Mouse (Mus musculus) hindbrain, embryonic 13.5 days (tissue): ENCODE data around the gene Kank1. TPM values are rescaled to one million over a fixed set of nuclear protein-coding genes. Genes with fewer than 3 reads are reported as not detected.

Experiments used
- ATAC-seq: fragments of 200-750 bp; cut with Nextera tagmentation; 2 replicates; pipeline ENCODE4 v1.8.0; 2017; ENCODE audit warnings: moderate TSS enrichment; ENCODE audit not compliant: low FRiP score
- H3K27ac ChIP-seq: fragments of 300-500 bp; sonication (generic); 2 replicates; pipeline ENCODE4 v1.5.1; 2015; ENCODE audit warnings: inconsistent platforms, mild to moderate bottlenecking, moderate library complexity
- H3K27me3 ChIP-seq: fragments of 300-500 bp; sonication (generic); 2 replicates; pipeline ENCODE4 v1.6.1; 2015; ENCODE audit warnings: mild to moderate bottlenecking, inconsistent platforms
- H3K36me3 ChIP-seq: fragments of 300-500 bp; sonication (generic); 2 replicates; pipeline ENCODE4 v1.6.1; 2015; ENCODE audit warnings: mild to moderate bottlenecking, inconsistent platforms
- H3K4me1 ChIP-seq: fragments of 300-500 bp; sonication (generic); replicated peaks from 2 replicates; pipeline ENCODE4 v1.6.1; 2015; ENCODE audit warnings: inconsistent platforms
- H3K4me2 ChIP-seq: fragments of 300-500 bp; sonication (generic); 2 replicates; pipeline ENCODE4 v1.6.1; 2015; ENCODE audit warnings: inconsistent platforms, mild to moderate bottlenecking, moderate library complexity
- H3K4me3 ChIP-seq: fragments of 300-500 bp; sonication (generic); 2 replicates; pipeline ENCODE4 v1.5.1; 2015; ENCODE audit warnings: mild to moderate bottlenecking, inconsistent platforms
- H3K9ac ChIP-seq: fragments of 300-500 bp; sonication (generic); 2 replicates; pipeline ENCODE4 v1.6.1; 2015; ENCODE audit warnings: mild to moderate bottlenecking, inconsistent platforms
- H3K9me3 ChIP-seq: fragments of 300-500 bp; sonication (generic); 2 replicates; pipeline ENCODE4 v1.6.1; 2016; ENCODE audit warnings: inconsistent platforms
- WGBS: fragments of 180-500 bp; shearing (Covaris S2); methylation state at CpG from one replicate; pipeline ENCODE4 v1.1.7; 2015; 5-methylcytosine and 5-hydroxymethylcytosine counted together
- polyA plus RNA-seq: library from polyadenylated mRNA; unstranded; fragments of >200 nt; fragmentation: Nextera tagmentation; extraction: Ambion mirVana; gene quantifications from 2 replicates; pipeline ENCODE4 v1.2.1, GENCODE M21; 2015

The Kank1 gene
- polyA plus RNA-seq, 1 experiment from 2014 or later: 10.2 TPM

DNA sequence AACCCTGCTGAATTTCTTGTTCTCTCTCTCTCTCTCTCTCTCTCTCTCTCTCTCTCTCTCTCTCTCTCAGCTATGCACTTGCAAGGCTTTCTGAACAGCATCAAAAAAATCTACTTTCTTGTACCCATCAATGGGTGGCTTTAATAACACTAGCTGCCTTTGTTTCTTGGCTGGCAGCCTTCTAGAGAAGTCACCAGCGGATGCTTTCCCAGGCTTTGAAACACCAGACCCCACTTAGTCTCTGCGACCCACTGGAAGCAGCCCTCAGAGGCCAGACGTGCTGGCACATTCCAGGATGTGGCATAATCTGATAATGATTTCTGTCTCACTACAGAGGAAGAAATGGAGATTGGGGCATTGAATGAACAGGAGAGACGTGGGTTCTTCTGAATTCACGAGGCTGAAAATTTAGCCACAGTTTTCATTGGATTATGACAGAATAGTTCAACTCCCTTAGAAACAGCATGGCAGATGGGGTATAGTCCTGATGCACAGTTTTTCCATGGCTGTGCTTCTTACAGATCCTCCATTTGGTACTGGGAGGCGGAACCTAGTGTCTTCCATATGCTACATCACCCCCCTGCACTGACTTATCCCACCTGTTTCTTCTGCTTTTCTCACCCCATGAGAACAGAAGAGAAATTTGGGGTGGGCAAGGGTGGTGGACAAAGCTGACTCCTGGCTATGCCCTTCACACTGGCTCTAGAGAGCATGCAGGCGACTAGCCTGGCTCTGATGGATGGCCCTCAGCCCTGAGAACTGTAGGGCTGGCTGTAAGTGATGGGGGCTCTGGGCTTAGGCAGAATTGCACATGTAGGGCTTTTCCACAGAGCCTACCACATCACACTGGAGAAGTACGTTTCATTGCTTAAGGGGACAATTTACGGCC is 88.6 kb downstream of the Kank1 start:
- ATAC-seq: no peak
- H3K4me3 ChIP-seq: no peak overlapping the region
- H3K27ac ChIP-seq: 0 out of 2 replicates have a peak overlapping the region, but pooled peaks have one; percentile 30

DNA sequence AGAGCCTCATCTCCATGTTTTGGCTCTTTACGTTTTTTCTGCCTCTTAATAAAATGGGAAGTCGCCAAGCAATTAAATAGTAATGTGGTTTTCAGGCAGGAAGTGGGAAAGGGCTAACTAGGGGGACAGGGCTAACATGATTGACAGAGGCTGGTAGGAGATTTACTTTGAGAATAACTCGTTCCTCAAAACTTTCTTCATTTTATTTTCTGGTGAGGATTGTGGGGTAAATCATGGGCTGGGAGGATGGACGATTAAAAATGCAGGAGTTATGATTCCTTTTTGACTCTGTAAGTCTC is 89.2 kb downstream of the Kank1 start:
- Histone ChIP-seq H3K4me2 (no peak overlapping the region), H3K27ac (no peak overlapping the region), H3K9ac (no peak overlapping the region), H3K36me3 (no peaks in the 10 kb centered on the region), H3K4me3 (no peak overlapping the region), H3K27me3 (no peaks in the 10 kb centered on the region), H3K9me3 (no peaks in the 10 kb centered on the region), H3K4me1 (peaks cover 8% of the 10 kb centered on the region)
- ATAC-seq: no peak
- 83% methylated on average over 4 of the region's 4 CpGs for WGBS

More for the DNA sequence above, 88.6 kb downstream of the Kank1 start:
- peaks cover 8% of the 10 kb centered on the region for H3K4me1 ChIP-seq
- H3K27me3 ChIP-seq: no peaks in the 10 kb centered on the region
- no peak overlapping the region for H3K9ac ChIP-seq
- no peaks in the 10 kb centered on the region for H3K9me3 ChIP-seq
- H3K4me2 ChIP-seq: no peak overlapping the region
- H3K36me3 ChIP-seq: no peaks in the 10 kb centered on the region
- 68% methylated on average over 9 of the region's 9 CpGs for WGBS

DNA sequence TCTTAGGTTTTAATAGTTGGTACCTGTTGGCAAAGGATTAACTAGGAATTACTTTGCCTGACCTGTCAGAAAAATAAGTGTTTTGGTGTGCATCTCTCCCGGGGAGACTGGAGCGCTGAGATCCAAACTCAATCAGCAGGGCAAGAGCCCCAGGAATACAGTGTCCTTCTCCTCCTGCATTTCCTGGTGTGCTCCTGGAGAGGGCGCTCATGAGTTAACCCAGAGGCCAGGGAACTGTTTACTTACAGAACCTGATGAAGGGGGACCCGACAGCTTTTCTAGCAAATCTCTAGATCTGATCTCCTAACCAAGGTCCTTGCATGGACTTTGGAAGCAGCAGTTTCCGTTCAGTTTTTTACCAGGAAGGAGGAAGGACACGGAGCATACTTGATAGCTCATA is 90.9 kb downstream of the Kank1 start:
- Histone ChIP-seq H3K4me2 (no peak overlapping the region), H3K9me3 (no peaks in the 10 kb centered on the region), H3K4me3 (no peak overlapping the region), H3K27me3 (no peaks in the 10 kb centered on the region), H3K9ac (no peak overlapping the region), H3K27ac (no peak overlapping the region), H3K4me1 (peaks cover 8% of the 10 kb centered on the region), H3K36me3 (no peaks in the 10 kb centered on the region)
- WGBS: 78% methylated on average over 6 of the region's 6 CpGs
- no peak for ATAC-seq

DNA sequence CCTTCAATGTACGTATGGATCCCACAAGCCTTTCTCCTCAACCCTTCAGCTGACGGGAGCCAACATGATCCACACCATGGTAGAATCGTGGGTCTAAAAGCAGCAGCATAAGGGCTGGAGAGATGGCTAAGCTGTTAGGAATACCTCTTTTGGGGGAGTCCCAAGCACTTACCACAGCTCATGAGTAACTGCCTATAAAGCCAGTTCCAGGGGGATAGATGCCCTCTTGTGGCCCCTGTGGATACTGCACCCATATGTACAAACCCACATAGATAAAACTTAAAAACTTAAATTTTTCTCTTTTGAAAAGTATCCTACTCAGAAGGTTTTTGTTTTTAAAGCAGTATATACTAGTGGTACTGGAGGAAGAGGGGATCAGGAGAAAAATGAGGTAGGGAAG is 97.6 kb downstream of the Kank1 start:
- Histone ChIP-seq H3K27ac (no peak overlapping the region), H3K9ac (no peak overlapping the region), H3K4me2 (no peak overlapping the region), H3K4me1 (no peaks in the 10 kb centered on the region), H3K9me3 (no peaks in the 10 kb centered on the region), H3K4me3 (no peak overlapping the region), H3K27me3 (no peaks in the 10 kb centered on the region), H3K36me3 (no peaks in the 10 kb centered on the region)
- ATAC-seq: no peak
- 68% methylated on average over 3 of the region's 3 CpGs for WGBS

DNA sequence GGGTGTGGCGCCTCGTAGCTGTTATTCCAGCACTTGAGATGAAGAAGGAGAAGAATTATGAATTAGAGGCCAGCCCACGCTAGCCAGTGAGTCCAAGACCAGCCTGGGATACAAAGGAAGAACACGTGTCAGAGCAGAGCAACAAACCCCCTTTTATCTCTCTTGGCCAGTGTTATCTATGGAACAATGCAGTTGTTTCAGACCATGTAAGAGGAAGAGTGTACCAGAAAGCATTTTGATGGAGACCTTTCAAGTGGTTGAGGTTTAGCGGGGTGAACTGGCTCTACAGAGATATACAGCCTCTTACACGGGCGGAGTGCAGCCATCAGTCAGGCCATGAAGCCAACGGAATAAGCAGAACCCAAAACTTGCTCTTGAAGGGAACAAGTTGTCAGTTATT is 100.0 kb downstream of the Kank1 start:
- Histone ChIP-seq H3K4me3 (no peak overlapping the region), H3K4me1 (peaks cover 8% of the 10 kb centered on the region), H3K9ac (no peak overlapping the region), H3K9me3 (no peaks in the 10 kb centered on the region), H3K27me3 (no peaks in the 10 kb centered on the region), H3K27ac (no peak overlapping the region), H3K36me3 (no peaks in the 10 kb centered on the region), H3K4me2 (no peak overlapping the region)
- ATAC-seq: no peak
- WGBS: 90% methylated on average over 8 of the region's 8 CpGs

DNA sequence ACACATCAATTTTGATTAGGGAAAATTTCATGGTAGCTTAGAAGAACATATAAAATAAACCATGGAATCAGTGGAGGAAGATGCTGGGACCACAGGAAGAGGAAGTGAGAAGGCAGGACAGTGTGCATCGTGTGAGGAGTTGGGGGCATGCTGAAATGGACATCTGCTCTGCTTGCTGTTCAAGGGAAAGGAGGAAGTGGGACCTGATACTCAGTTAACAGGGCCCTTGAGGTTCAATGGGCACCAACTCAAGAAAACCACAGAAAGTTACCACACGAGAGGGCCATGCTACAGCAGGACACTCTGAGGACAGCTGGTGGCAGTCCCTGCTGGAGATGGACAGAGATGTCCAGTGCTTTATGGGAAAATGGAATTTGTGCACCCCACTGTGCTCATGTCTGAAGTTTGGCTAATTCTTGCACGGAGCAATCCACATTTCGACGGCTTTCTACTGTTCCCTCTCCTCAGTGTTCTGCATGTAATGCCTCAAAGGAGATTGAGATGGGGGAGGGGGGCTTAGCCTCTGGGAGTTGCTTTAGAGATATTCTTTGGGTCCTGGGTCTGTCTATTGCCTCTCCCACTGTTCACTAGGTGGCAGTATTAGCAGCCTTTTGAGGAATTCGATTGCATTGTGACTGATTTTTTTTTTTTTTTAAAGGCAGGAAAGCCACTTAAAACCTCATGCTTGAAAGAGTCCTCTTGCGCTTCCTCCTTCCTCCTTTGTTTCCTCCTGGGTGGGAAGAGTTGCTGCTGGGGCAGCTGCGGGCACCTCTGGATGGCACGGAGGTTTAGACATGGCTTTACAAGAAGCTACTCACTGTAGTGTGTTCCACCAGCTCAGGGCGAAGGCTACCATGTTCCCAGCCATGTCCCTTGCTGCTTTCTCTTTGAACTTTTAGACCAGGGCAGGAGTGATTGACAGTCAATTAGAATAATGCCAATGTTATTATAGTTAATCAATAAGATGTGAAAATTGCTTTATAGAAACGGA is 104.2 kb downstream of the Kank1 start:
- Histone ChIP-seq H3K4me1 (peaks cover 19% of the 10 kb centered on the region), H3K36me3 (no peaks in the 10 kb centered on the region), H3K9ac (no peak overlapping the region), H3K4me3 (no peak overlapping the region), H3K27ac (no peak overlapping the region), H3K27me3 (no peaks in the 10 kb centered on the region), H3K9me3 (no peaks in the 10 kb centered on the region), H3K4me2 (no peak overlapping the region)
- WGBS: 46% methylated on average over 11 of the region's 11 CpGs
- peak; percentile 68 for ATAC-seq

- H3K9ac ChIP-seq: no peak overlapping the region
- WGBS: 76% methylated on average over 5 of the region's 5 CpGs
- H3K4me2 ChIP-seq: no peak overlapping the region
- H3K4me1 ChIP-seq: peaks cover 19% of the 10 kb centered on the region
- ATAC-seq: no peak
- H3K27ac ChIP-seq: no peak overlapping the region
- no peaks in the 10 kb centered on the region for H3K36me3 ChIP-seq
- H3K4me3 ChIP-seq: no peak overlapping the region
- no peaks in the 10 kb centered on the region for H3K27me3 ChIP-seq
- no peaks in the 10 kb centered on the region for H3K9me3 ChIP-seq
Observed at GRCm38 (mm10) chr19:25342026-25342425, 105.3 kb downstream of the Kank1 start.

DNA sequence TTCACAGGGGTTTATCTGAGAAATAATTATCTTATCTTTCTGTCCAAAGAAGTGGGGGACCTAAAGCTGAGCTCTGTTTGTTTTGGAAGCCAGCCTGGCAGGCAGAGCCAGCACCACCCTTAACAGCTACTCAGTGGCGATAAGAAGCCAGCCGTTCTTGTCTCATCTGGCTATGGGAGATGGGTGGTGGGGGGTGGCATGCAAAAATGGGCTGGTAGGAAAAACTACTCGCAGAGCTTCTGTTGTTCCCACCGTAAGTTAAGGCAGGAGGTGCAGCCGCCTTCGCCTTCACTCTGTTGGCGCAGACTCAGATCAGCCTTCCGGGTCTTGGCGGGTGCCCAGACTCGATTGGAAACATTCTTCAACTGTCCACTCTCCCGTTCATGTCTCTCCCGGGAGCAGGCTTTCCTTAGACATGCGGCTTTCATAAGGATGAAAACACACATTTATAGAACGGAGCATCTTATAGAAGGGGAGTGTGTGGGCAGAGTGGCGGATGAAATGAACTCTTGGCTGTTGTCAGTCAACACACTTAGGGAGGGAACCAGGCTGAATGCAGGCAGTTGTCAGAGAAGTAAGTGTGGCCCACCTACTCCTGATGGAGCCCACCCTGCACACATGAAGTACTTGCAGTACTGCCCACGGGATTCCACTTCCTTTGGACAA is 107.0 kb downstream of the Kank1 start:
- no peak overlapping the region for H3K4me2 ChIP-seq
- H3K4me3 ChIP-seq: no peak overlapping the region
- no peaks in the 10 kb centered on the region for H3K9me3 ChIP-seq
- ATAC-seq: no peak
- WGBS: 66% methylated on average over 16 of the region's 16 CpGs
- peaks cover 19% of the 10 kb centered on the region for H3K4me1 ChIP-seq
- no peak overlapping the region for H3K9ac ChIP-seq
- no peaks in the 10 kb centered on the region for H3K27me3 ChIP-seq
- no peak overlapping the region for H3K27ac ChIP-seq
- no peaks in the 10 kb centered on the region for H3K36me3 ChIP-seq

DNA sequence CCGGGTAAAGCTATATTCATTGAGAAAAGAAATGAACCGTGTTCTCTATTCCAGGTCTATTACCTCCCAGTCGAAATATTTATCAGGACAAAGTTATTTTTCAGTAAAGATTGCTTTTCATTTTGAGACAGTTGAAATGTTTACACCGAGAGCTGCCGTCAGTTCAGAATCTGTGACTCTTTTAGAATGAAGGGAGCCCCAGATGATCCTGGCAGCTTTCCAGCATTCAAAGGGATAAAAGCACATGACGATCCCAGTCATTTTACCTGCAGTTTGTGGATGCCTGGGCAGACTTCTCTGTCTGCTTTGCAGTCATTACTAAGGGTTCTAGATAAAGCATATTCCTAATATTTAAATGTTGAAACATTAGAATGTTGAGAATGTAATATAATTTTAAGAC is 107.6 kb downstream of the Kank1 start:
- no peak for ATAC-seq
- H3K9me3 ChIP-seq: no peaks in the 10 kb centered on the region

GRCm38 (mm10) chr19:25345972-25346371 is 109.2 kb downstream of the Kank1 start:
- no peak for ATAC-seq
- H3K36me3 ChIP-seq: no peaks in the 10 kb centered on the region
- no peaks in the 10 kb centered on the region for H3K9me3 ChIP-seq
- peaks cover 18% of the 10 kb centered on the region for H3K4me1 ChIP-seq
- no peaks in the 10 kb centered on the region for H3K27me3 ChIP-seq
- no peak overlapping the region for H3K4me3 ChIP-seq
- no peak overlapping the region for H3K4me2 ChIP-seq
- WGBS: 94% methylated on average over 5 of the region's 5 CpGs
- no peak overlapping the region for H3K9ac ChIP-seq
- H3K27ac ChIP-seq: no peak overlapping the region

More for the DNA sequence above, 107.6 kb downstream of the Kank1 start:
- no peak overlapping the region for H3K4me2 ChIP-seq
- peaks cover 19% of the 10 kb centered on the region for H3K4me1 ChIP-seq
- H3K4me3 ChIP-seq: no peak overlapping the region
- H3K9ac ChIP-seq: no peak overlapping the region
- no peak overlapping the region for H3K27ac ChIP-seq
- WGBS: 58% methylated on average over 6 of the region's 6 CpGs
- no peaks in the 10 kb centered on the region for H3K27me3 ChIP-seq
- H3K36me3 ChIP-seq: no peaks in the 10 kb centered on the region

GRCm38 (mm10) chr19:25347515-25347914 is 110.7 kb downstream of the Kank1 start:
- H3K4me3 ChIP-seq: no peak overlapping the region
- 86% methylated on average over 5 of the region's 5 CpGs for WGBS
- ATAC-seq: no peak
- no peaks in the 10 kb centered on the region for H3K36me3 ChIP-seq
- H3K27ac ChIP-seq: no peak overlapping the region
- no peaks in the 10 kb centered on the region for H3K9me3 ChIP-seq
- H3K27me3 ChIP-seq: no peaks in the 10 kb centered on the region
- H3K4me1 ChIP-seq: peaks cover 30% of the 10 kb centered on the region
- H3K9ac ChIP-seq: no peak overlapping the region
- no peak overlapping the region for H3K4me2 ChIP-seq
